Mouse (Mus musculus) liver, adult 2 months (tissue): ENCODE measurements around the gene Clcn6. TPM values are rescaled to one million over a fixed set of nuclear protein-coding genes. Genes with fewer than 3 reads are reported as not detected.

ENCODE experiments used
- DNase-seq: peaks from one replicate; pipeline ENCODE4 v3.0.0-alpha.2; 2011; ENCODE audit warnings: low read depth, low spot score; ENCODE audit errors: extremely low read depth
- H3K27ac ChIP-seq: fragments of 200-500 bp; replicated peaks from 2 replicates; pipeline ENCODE4 v1.5.1; 2012; ENCODE audit warnings: low read depth, mild to moderate bottlenecking, control low read depth, inconsistent platforms, low read length; ENCODE audit not compliant: insufficient read depth
- H3K27me3 ChIP-seq: fragments of 200-500 bp; 2 replicates; pipeline ENCODE4 v1.6.1; 2012; ENCODE audit warnings: mild to moderate bottlenecking, moderate library complexity, low read length, inconsistent platforms; ENCODE audit not compliant: control insufficient read depth, insufficient read depth
- H3K36me3 ChIP-seq: fragments of 200-500 bp; 2 replicates; pipeline ENCODE4 v1.6.1; 2012; ENCODE audit warnings: low read length, inconsistent platforms; ENCODE audit not compliant: control insufficient read depth, insufficient read depth
- H3K4me1 ChIP-seq: fragments of 200-500 bp; 2 replicates; pipeline ENCODE4 v1.6.1; 2011; ENCODE audit warnings: low read length; ENCODE audit not compliant: control insufficient read depth, insufficient read depth
- H3K4me3 ChIP-seq: fragments of 200-500 bp; 2 replicates; pipeline ENCODE4 v1.5.1; 2011; ENCODE audit warnings: low read depth, mild to moderate bottlenecking, control low read depth, low read length, moderate library complexity; ENCODE audit not compliant: insufficient read depth
- H3K79me2 ChIP-seq: fragments of 200-500 bp; 2 replicates; pipeline ENCODE4 v1.6.1; 2012; ENCODE audit warnings: inconsistent platforms, mild to moderate bottlenecking, low read length, moderate library complexity; ENCODE audit not compliant: control insufficient read depth, insufficient read depth
- H3K9ac ChIP-seq: fragments of 200-500 bp; 2 replicates; pipeline ENCODE4 v1.6.1; 2012; ENCODE audit warnings: low read depth, mild to moderate bottlenecking, control low read depth, inconsistent platforms, low read length
- CTCF ChIP-seq: fragments of 200-500 bp; IDR thresholded peaks from 2 replicates; pipeline ENCODE4 v1.5.1; 2011; ENCODE audit warnings: low read depth, low read length, control low read depth
- POLR2A ChIP-seq: fragments of 200-500 bp; IDR thresholded peaks from 2 replicates; pipeline ENCODE4 v1.6.1; 2011; ENCODE audit warnings: low read length, control low read depth; ENCODE audit not compliant: insufficient read depth; ENCODE audit errors: extremely low read depth
- WGBS: fragments of 180-500 bp; shearing (Covaris S2); methylation state at CpG from one replicate; pipeline ENCODE4 v1.1.7; 2018; 5-methylcytosine and 5-hydroxymethylcytosine counted together
- polyA plus RNA-seq: library from polyadenylated mRNA; depleted of rRNA; stranded (reverse); fragments of >200 nt; gene quantifications from 2 replicates; pipeline ENCODE4 v1.2.3, GENCODE M21; 2012
- total RNA-seq: library from RNA; depleted of rRNA; stranded (reverse); fragments of >200 nt; gene quantifications from 2 replicates; pipeline ENCODE4 v1.2.3, GENCODE M21; 2014

Gene Clcn6
- total and polyA plus RNA-seq, 2 experiments, result 1.8 to 5.3 TPM

- no peak for TF ChIP-seq POLR2A
- TF ChIP-seq CTCF, result no peak
Measured at GRCm38 (mm10) chr4:148079212-148079611, 40.6 kb upstream of the Clcn6 start.

GRCm38 (mm10) chr4:148075881-148076280 is 37.3 kb upstream of the Clcn6 start:
- H3K27ac ChIP-seq, result no peak overlapping the region
- TF ChIP-seq POLR2A (no peak), CTCF (no peak)
- no peak overlapping the region for H3K9ac ChIP-seq
- no peaks in the 10 kb centered on the region for H3K27me3 ChIP-seq
- WGBS, result 87% methylated on average over 6 of the region's 6 CpGs
- H3K4me1 ChIP-seq, result peaks cover 4% of the 10 kb centered on the region; the same call in 1 of the 2 replicates
- DNase-seq, result no peak
- H3K79me2 ChIP-seq, result no peaks in the 10 kb centered on the region
- no peaks in the 10 kb centered on the region for H3K36me3 ChIP-seq
- H3K4me3 ChIP-seq, result no peak overlapping the region

More at GRCm38 (mm10) chr4:148079212-148079611, 40.6 kb upstream of the Clcn6 start:
- H3K27me3 ChIP-seq, result no peaks in the 10 kb centered on the region
- no peak overlapping the region for H3K27ac ChIP-seq
- no peak overlapping the region for H3K4me3 ChIP-seq
- DNase-seq, result no peak
- H3K4me1 ChIP-seq, result peaks cover 4% of the 10 kb centered on the region; the same call in 1 of the 2 replicates
- no peaks in the 10 kb centered on the region for H3K36me3 ChIP-seq
- no peaks in the 10 kb centered on the region for H3K79me2 ChIP-seq
- 73% methylated on average over 6 of the region's 6 CpGs for WGBS
- H3K9ac ChIP-seq, result no peak overlapping the region

- Histone ChIP-seq H3K36me3 (no peaks in the 10 kb centered on the region), H3K4me1 (peaks cover 4% of the 10 kb centered on the region), H3K4me3 (peak overlapping the region; percentile 48), H3K79me2 (no peaks in the 10 kb centered on the region), H3K9ac (peak overlapping the region; percentile 25; the same call in 1 of the 2 replicates), H3K27me3 (no peaks in the 10 kb centered on the region), H3K27ac (no peak overlapping the region)
- TF ChIP-seq POLR2A, result no peak
- no peak for TF ChIP-seq CTCF
- 31% methylated on average over 21 of the region's 21 CpGs for WGBS
- DNase-seq, result peak; percentile 55
Measured at GRCm38 (mm10) chr4:148075259-148075658, 36.6 kb upstream of the Clcn6 start.

- 35% methylated on average over 17 of the region's 17 CpGs for WGBS
- Histone ChIP-seq H3K27me3 (no peaks in the 10 kb centered on the region), H3K27ac (no peak overlapping the region), H3K9ac (peak overlapping the region; percentile 25; the same call in 1 of the 2 replicates), H3K36me3 (no peaks in the 10 kb centered on the region), H3K79me2 (no peaks in the 10 kb centered on the region), H3K4me1 (peaks cover 4% of the 10 kb centered on the region), H3K4me3 (peak overlapping the region; percentile 48)
- DNase-seq, result peak; percentile 40
- TF ChIP-seq CTCF (no peak), POLR2A (no peak)
Measured at GRCm38 (mm10) chr4:148074521-148075189, 36.0 kb upstream of the Clcn6 start.

GRCm38 (mm10) chr4:148071508-148071907 is 32.9 kb upstream of the Clcn6 start:
- 64% methylated on average over 5 of the region's 5 CpGs for WGBS
- TF ChIP-seq CTCF, result no peak
- TF ChIP-seq POLR2A, result no peak
- peaks cover 4% of the 10 kb centered on the region for H3K4me1 ChIP-seq
- no peaks in the 10 kb centered on the region for H3K27me3 ChIP-seq
- H3K4me3 ChIP-seq, result no peak overlapping the region
- no peak overlapping the region for H3K9ac ChIP-seq
- H3K79me2 ChIP-seq, result no peaks in the 10 kb centered on the region
- no peaks in the 10 kb centered on the region for H3K36me3 ChIP-seq
- H3K27ac ChIP-seq, result no peak overlapping the region
- DNase-seq, result peak; percentile 48

- peaks cover under 1% of the 10 kb centered on the region for H3K4me1 ChIP-seq
- H3K36me3 ChIP-seq, result no peaks in the 10 kb centered on the region
- no peak overlapping the region for H3K9ac ChIP-seq
- 83% methylated on average over 9 of the region's 9 CpGs for WGBS
- TF ChIP-seq POLR2A (no peak), CTCF (no peak)
- no peak overlapping the region for H3K27ac ChIP-seq
- no peak for DNase-seq
- H3K79me2 ChIP-seq, result no peaks in the 10 kb centered on the region
- no peaks in the 10 kb centered on the region for H3K27me3 ChIP-seq
- no peak overlapping the region for H3K4me3 ChIP-seq
Measured at GRCm38 (mm10) chr4:148069602-148070218, 31.1 kb upstream of the Clcn6 start.
